Mouse (Mus musculus) megakaryocyte, adult 5-6 weeks (primary cell): ENCODE measurements around the gene Nup98. TPM values are rescaled to one million over a fixed set of nuclear protein-coding genes. Genes with fewer than 3 reads are reported as not detected.

Source experiments
- ATAC-seq: 2 replicates; pipeline ENCODE4 v1.8.0; 2016; ENCODE audit warnings: mild to moderate bottlenecking, inconsistent platforms; ENCODE audit not compliant: poor library complexity, severe bottlenecking
- total RNA-seq, 2 experiments: library from RNA; stranded (forward) in 1 of 2; stranded (reverse) in 1 of 2; fragments of 153-499, 151-499 nt in 1 of 2; fragments of 221-1000, 200-1000 nt in 1 of 2; gene quantifications; 2 replicates each; pipeline versions ENCODE4 v1.2.3 to v1.2.4; 2015 to 2017

Nup98 gene
- total RNA-seq, 2 experiments from 2014 or later, result 39.4 to 60.6 TPM

GRCm38 (mm10) chr7:102132395-102132794 is 77.6 kb downstream of the Nup98 start:
- no peak for ATAC-seq

- no peak for ATAC-seq
Measured at GRCm38 (mm10) chr7:102120326-102120725, 89.7 kb downstream of the Nup98 start.

GRCm38 (mm10) chr7:102117382-102117781 is 92.6 kb downstream of the Nup98 start:
- no peak for ATAC-seq

- ATAC-seq, result no peak
Measured at GRCm38 (mm10) chr7:102116579-102117331, 93.2 kb downstream of the Nup98 start, which contains the start of gene Chrna10. Chrna10 (minus strand) TSS chr7:102116828.

GRCm38 (mm10) chr7:102113151-102113729 is 96.7 kb downstream of the Nup98 start:
- no peak for ATAC-seq

GRCm38 (mm10) chr7:102109746-102110145 is 100.2 kb downstream of the Nup98 start:
- no peak for ATAC-seq

GRCm38 (mm10) chr7:102109171-102109570 is 100.8 kb downstream of the Nup98 start, which contains the start of gene Art5:
Art5 (minus strand) TSS chr7:102109489.
- ATAC-seq, result no peak

GRCm38 (mm10) chr7:102108206-102108605 is 101.8 kb downstream of the Nup98 start:
- ATAC-seq, result no peak

GRCm38 (mm10) chr7:102106700-102107141 is 103.3 kb downstream of the Nup98 start:
- 0 out of 2 replicates have a peak, but pooled peaks have one; percentile 18 for ATAC-seq

- no peak for ATAC-seq
Measured at GRCm38 (mm10) chr7:102104126-102104525, 105.8 kb downstream of the Nup98 start.

- no peak for ATAC-seq
Measured at GRCm38 (mm10) chr7:102103555-102103954, 106.4 kb downstream of the Nup98 start.

GRCm38 (mm10) chr7:102102696-102103095 is 107.3 kb downstream of the Nup98 start:
- no peak for ATAC-seq

GRCm38 (mm10) chr7:102102241-102102640 is 107.7 kb downstream of the Nup98 start:
- ATAC-seq, result no peak

- no peak for ATAC-seq
Measured at GRCm38 (mm10) chr7:102101487-102101886, 108.5 kb downstream of the Nup98 start, which contains the start of gene Art1. Art1 (plus strand) TSS chr7:102101743.

GRCm38 (mm10) chr7:102100868-102101267 is 109.1 kb downstream of the Nup98 start:
- ATAC-seq, result no peak

- ATAC-seq, result peak; percentile 83
Measured at GRCm38 (mm10) chr7:102099760-102100661, 110.0 kb downstream of the Nup98 start.

- no peak for ATAC-seq
Measured at GRCm38 (mm10) chr7:102087336-102087735, 122.6 kb downstream of the Nup98 start.

- no peak for ATAC-seq
Measured at GRCm38 (mm10) chr7:102084041-102084696, 125.8 kb downstream of the Nup98 start.

GRCm38 (mm10) chr7:102082816-102083215 is 127.2 kb downstream of the Nup98 start, which contains the start of gene Trpc2:
Trpc2 (plus strand) TSS chr7:102083116.
- ATAC-seq, result no peak

- ATAC-seq, result no peak
Measured at GRCm38 (mm10) chr7:102081784-102082183, 128.2 kb downstream of the Nup98 start.
